Mouse (Mus musculus) heart, adult 2 months (tissue): ENCODE measurements around the gene Acss3. TPM values are rescaled to one million over a fixed set of nuclear protein-coding genes. Genes with fewer than 3 reads are reported as not detected.
A peak's percentile ranks its signal among the peaks of the same experiment; 100 is the strongest.

Source experiments
- DNase-seq, 2 experiments: peaks; one replicate each; pipeline ENCODE4 v3.0.0; 2021
- H3K27ac ChIP-seq: fragments of 200-600 bp; 2 replicates; pipeline ENCODE4 v1.8.1; 2022
- H3K27me3 ChIP-seq: fragments of 200-500 bp; 2 replicates; pipeline ENCODE4 v1.6.1; 2012; ENCODE audit warnings: mild to moderate bottlenecking, low read length, inconsistent platforms, mixed read lengths; ENCODE audit not compliant: control insufficient read depth, insufficient read depth
- H3K36me3 ChIP-seq: fragments of 200-500 bp; 2 replicates; pipeline ENCODE4 v1.6.1; 2012; ENCODE audit warnings: low read length, inconsistent platforms; ENCODE audit not compliant: control insufficient read depth, insufficient read depth
- H3K4me1 ChIP-seq: fragments of 200-500 bp; 2 replicates; pipeline ENCODE4 v1.6.1; 2011; ENCODE audit warnings: low read length; ENCODE audit not compliant: control insufficient read depth, insufficient read depth
- H3K4me3 ChIP-seq: fragments of 200-600 bp; 2 replicates; pipeline ENCODE4 v1.8.1; 2022
- H3K79me2 ChIP-seq: fragments of 200-500 bp; replicated peaks from 2 replicates; pipeline ENCODE4 v1.6.1; 2012; ENCODE audit warnings: mild to moderate bottlenecking, inconsistent platforms, low read length, moderate library complexity, mixed read lengths; ENCODE audit not compliant: control insufficient read depth, insufficient read depth
- H3K9ac ChIP-seq: fragments of 200-500 bp; 2 replicates; pipeline ENCODE4 v1.6.1; 2012; ENCODE audit warnings: low read depth, mild to moderate bottlenecking, control low read depth, inconsistent platforms, low read length, mixed read lengths
- CTCF ChIP-seq: fragments of 200-600 bp; IDR thresholded peaks from 2 replicates; pipeline ENCODE4 v1.8.1; 2022; ENCODE audit warnings: antibody characterized with exemption, mild to moderate bottlenecking, moderate library complexity
- EP300 ChIP-seq: fragments of 200-500 bp; IDR thresholded peaks from 2 replicates; pipeline ENCODE4 v1.6.1; 2011; ENCODE audit warnings: low read depth, low read length, control low read depth; ENCODE audit not compliant: insufficient read depth
- POLR2A ChIP-seq: fragments of 200-500 bp; IDR thresholded peaks from 2 replicates; pipeline ENCODE4 v1.6.1; 2011; ENCODE audit warnings: mild to moderate bottlenecking, low read depth, low read length, control low read depth; ENCODE audit not compliant: insufficient read depth
- WGBS: fragments of 180-500 bp; shearing (Covaris S2); methylation state at CpG from one replicate; pipeline ENCODE4 v1.1.7; 2018; 5-methylcytosine and 5-hydroxymethylcytosine counted together
- intact Hi-C: fragments of 180-260 bp; cut with DNase I; formaldehyde crosslinking; loops from one replicate; pipeline ENCODE4 v1.15.1; 2025
- polyA plus RNA-seq: library from polyadenylated mRNA; depleted of rRNA; stranded (reverse); fragments of >200 nt; gene quantifications from 2 replicates; pipeline ENCODE4 v1.2.3, GENCODE M21; 2012
- total RNA-seq, 2 experiments: library from RNA; stranded (reverse); gene quantifications; 2 replicates each; pipeline ENCODE4 v1.2.3; 2021

The Acss3 gene
- total and polyA plus RNA-seq, 3 experiments, result 1.5 to 4.3 (median 3.3) TPM

DNA sequence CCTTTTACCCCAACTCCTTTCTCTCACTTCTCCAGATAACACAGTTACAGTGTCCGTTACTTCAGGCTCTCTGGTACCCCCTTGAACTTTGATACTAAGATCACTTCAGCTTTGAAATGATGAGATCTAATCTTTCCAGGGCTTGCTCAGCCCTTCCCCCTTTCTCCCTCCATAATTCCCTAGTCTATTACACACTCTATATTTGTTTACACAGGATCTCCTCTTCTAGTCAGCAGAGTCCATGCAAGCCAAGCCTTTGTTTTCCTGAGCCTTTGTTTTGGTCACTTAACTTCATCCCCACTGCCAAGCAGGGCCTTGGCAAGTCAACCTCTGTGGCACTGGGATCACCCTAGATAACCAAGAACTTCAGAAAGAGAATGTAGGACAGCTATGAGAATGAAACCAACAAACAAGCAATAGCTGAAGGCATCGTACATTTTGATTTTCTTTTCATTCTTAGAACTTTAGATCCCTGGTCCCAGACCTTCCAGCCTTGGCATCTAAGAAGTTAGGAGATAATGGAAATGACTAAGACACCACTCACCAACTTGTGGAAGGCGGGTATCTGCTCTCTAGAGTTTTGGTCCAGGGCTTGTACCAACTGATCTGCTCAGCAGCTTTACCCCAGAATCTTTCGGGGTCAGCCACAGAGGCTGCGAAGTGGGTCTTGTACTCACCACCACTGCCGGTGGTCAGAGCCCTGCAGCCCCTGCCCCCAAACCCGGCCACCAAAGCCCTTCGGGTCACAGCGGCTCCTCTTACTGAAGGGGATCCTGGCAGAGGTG, 532 bp downstream of the Acss3 start:
- no peaks in the 10 kb centered on the region for H3K4me1 ChIP-seq
- peak overlapping the region; percentile 68 for H3K27ac ChIP-seq
- TF ChIP-seq EP300 (no peak), CTCF (no peak), POLR2A (no peak)
- H3K79me2 ChIP-seq, result no peaks in the 10 kb centered on the region
- DNase-seq, result peak; percentile 14 to 18
- H3K27me3 ChIP-seq, result no peaks in the 10 kb centered on the region
- H3K4me3 ChIP-seq, result peak overlapping the region; percentile 56
- WGBS, result 11% methylated on average over 9 of the region's 9 CpGs
- H3K36me3 ChIP-seq, result no peaks in the 10 kb centered on the region
- intact Hi-C loops, result no loop called here
- H3K9ac ChIP-seq, result peak overlapping the region; percentile 59

DNA sequence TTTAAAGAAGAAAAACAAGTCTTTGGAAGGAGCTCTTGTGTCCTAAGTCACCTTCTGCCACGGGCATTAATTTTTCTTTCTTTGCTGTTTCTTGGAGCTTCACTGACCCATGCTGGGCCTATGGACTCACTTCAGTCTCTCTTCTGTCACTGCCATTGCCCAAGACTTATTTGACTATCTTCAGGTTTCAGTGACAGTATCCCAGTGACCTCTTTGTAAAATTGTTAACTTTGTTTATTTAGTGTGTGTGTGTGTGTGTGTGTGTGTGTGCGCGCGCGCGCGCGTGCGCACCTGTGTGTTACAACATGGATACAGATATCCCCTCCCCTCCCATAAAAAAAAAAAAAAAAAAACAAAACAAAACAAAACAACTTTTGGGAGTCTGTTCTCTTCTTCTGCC, 2.2 kb downstream of the Acss3 start:
- Histone ChIP-seq H3K79me2 (no peaks in the 10 kb centered on the region), H3K27me3 (no peaks in the 10 kb centered on the region), H3K4me1 (no peaks in the 10 kb centered on the region), H3K36me3 (no peaks in the 10 kb centered on the region), H3K27ac (no peak overlapping the region), H3K4me3 (no peak overlapping the region), H3K9ac (no peak overlapping the region)
- TF ChIP-seq CTCF, result no peak
- no peak for TF ChIP-seq POLR2A
- TF ChIP-seq EP300, result no peak
- DNase-seq, result no peak
- WGBS, result 95% methylated on average over 9 of the region's 9 CpGs
- intact Hi-C loops, result no loop called here

DNA sequence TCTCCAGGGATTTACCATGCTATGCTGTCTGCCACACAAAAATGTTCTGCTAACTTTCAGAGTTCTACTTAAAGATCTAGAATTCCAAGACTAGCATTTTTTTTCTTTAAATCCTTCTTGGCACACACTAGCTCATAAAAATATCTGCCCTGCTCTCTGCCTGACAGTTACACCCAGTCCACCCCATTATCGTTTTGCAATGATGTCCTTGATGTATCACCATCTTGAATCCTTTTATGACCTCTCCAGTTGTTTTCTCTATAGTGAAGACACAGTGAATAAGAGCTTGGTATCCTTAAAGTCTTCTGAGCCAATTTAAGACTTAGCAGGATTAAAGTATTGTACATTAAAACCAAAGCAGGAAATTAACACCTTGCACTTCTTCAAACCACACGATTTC, 4.3 kb downstream of the Acss3 start:
- Histone ChIP-seq H3K79me2 (no peaks in the 10 kb centered on the region), H3K9ac (no peak overlapping the region), H3K27ac (no peak overlapping the region), H3K27me3 (no peaks in the 10 kb centered on the region), H3K4me1 (no peaks in the 10 kb centered on the region), H3K4me3 (no peak overlapping the region), H3K36me3 (no peaks in the 10 kb centered on the region)
- 80% methylated on average over 2 of the region's 2 CpGs for WGBS
- DNase-seq, result no peak
- TF ChIP-seq POLR2A, result no peak
- TF ChIP-seq EP300, result no peak
- TF ChIP-seq CTCF, result no peak
- intact Hi-C loops, result no loop called here

DNA sequence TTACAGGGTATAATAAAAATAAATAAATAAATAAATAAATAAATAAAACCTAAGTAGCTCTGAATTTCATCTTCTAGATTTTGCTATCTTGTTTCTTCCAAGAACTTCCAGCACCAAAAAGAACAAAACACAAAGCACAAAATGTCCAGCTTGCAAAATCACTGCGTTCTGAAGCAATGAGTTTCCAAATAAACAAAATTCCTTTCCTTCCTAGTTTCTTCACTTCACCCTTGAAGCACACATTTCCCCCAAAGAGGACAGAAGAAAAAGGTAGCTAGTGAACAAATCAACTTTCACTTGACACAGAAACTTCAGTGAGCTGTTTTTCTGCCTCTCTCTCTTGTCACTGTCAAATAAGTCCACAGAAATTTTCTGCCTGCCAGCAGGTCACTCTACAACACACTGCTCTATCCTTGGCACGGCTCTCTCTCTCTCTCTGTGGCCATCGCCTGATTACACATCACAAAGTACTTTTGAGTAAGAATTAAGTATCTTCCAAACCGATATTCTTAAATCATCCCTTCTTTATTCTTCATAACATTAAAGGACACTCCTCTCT, 6.7 kb downstream of the Acss3 start:
- Histone ChIP-seq H3K27me3 (no peaks in the 10 kb centered on the region), H3K4me3 (no peak overlapping the region), H3K79me2 (no peaks in the 10 kb centered on the region), H3K36me3 (no peaks in the 10 kb centered on the region), H3K9ac (no peak overlapping the region), H3K4me1 (no peaks in the 10 kb centered on the region), H3K27ac (no peak overlapping the region; the same call in 1 of the 2 replicates)
- DNase-seq, result no peak
- WGBS, result 41% methylated on average over 4 of the region's 4 CpGs
- no peak for TF ChIP-seq EP300
- TF ChIP-seq POLR2A, result no peak
- TF ChIP-seq CTCF, result no peak
- intact Hi-C loops, result no loop called here

DNA sequence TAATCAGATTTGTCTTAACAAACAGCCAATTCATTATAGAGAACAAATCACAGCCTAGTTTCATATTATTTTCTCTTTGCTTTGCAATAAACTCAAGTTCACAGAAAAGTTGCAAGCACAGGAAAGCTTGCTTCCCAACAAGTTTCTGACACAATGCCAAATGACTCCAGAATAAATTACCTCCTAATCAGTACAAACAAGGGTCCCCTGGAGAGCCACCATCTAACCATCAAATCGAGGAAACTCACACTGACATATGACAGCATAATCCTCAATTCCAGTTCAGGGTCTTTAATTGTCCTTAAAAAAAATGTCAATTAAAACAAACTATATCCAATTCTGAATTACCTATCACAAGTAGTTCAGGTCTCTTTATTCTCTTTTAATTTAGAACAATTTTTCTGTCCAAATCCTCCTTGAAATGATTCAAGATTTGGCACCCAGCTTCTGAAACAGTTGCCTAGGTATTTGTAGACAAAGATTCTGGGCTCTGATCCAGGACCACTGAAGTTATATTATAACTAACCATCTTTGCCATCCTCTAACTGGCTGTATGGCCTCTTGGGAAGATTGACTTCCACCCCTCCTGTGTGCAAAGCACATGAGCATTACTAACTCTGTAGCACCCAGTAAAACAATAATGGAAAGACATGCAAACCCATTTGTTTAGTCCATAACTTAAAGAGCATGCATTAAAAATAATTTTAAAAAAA, 7.4 kb downstream of the Acss3 start:
- H3K9ac ChIP-seq, result no peak overlapping the region
- 41% methylated on average over 1 of the region's 1 CpGs for WGBS
- intact Hi-C loops, result no loop called here
- no peak for DNase-seq
- H3K27me3 ChIP-seq, result no peaks in the 10 kb centered on the region
- H3K36me3 ChIP-seq, result no peaks in the 10 kb centered on the region
- H3K4me3 ChIP-seq, result no peak overlapping the region
- no peak overlapping the region for H3K27ac ChIP-seq
- no peaks in the 10 kb centered on the region for H3K4me1 ChIP-seq
- TF ChIP-seq CTCF (no peak), EP300 (no peak), POLR2A (no peak)
- H3K79me2 ChIP-seq, result no peaks in the 10 kb centered on the region

DNA sequence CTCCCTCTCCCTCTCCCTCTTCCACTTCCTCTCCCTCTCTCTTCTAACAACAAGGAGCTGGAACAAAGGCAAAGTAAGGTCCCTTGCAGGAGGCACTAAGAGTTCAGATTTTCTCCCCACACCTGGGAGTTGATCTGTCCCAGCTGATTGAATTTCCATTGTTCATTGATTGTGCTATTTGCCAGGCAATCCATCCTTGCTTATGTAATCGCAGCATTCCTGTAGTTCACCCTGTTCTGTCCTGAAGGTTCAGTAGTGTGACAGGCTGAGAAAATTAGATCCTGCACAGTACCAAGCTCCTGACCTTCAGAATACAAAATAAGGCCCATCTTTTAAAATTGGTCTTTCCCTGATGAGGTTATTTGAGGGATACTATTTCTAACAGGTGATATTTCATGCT, 8.3 kb downstream of the Acss3 start:
- WGBS, result 76% methylated on average over 1 of the region's 1 CpGs

More for the DNA sequence above, 8.3 kb downstream of the Acss3 start:
- DNase-seq, result no peak
- Histone ChIP-seq H3K4me1 (no peaks in the 10 kb centered on the region), H3K79me2 (no peaks in the 10 kb centered on the region), H3K9ac (no peak overlapping the region), H3K36me3 (no peaks in the 10 kb centered on the region), H3K27me3 (no peaks in the 10 kb centered on the region), H3K4me3 (no peak overlapping the region), H3K27ac (no peak overlapping the region)
- intact Hi-C loops, result no loop called here
- TF ChIP-seq CTCF, result no peak
- TF ChIP-seq POLR2A, result no peak
- TF ChIP-seq EP300, result no peak
